Mouse (Mus musculus): ENCODE results near the gene Tmod1. TPM values are rescaled to one million over a fixed set of nuclear protein-coding genes. Genes with fewer than 3 reads are reported as not detected.

The Tmod1 gene
- total RNA-seq, 2 experiments from 2014 or later = 45.5 to 49.1 TPM

DNA sequence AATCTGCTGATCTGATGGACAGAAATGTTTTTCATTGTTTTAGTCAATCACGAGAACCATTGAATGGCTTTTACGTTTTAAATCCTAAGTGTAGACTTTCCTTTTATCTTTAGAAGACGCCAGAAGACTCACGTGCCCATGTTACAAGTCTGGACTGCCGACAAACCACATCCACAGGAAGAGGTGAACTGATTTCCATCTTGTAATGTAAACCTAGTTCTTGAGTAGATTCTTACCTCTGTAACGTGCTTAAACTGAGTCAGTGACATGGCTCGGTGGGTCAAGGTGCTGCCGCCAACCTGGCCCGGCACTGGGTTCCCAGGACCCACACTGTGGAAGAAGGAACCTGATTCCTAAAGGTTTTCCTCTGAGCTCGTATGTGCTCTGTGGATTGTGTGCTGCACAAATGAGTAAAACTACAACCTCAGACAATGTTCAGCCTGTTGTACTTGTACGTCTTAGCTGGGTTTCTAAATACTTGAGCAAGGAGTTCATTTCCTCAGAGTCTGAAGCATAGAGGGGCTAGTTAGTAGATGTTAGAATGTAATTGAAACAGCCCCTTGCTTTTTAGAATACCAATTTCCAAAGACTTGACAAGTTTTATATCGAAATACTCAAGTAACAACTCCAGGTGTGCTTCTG is 113.3 kb downstream of the Tmod1 start:
- intact Hi-C loops (cut with DNase I) = no loop called here
- H3K27ac ChIP-seq = no peak overlapping the region
- no peak for TF ChIP-seq CTCF (IDR thresholded peaks at IDR 0.05)
- H3K4me3 ChIP-seq = no peak overlapping the region
- no peak for DNase-seq (ENCODE audit: extremely low spot score in 1 of 2, low spot score in 2 of 2)

- no peak for TF ChIP-seq CTCF (IDR thresholded peaks at IDR 0.05)
- no peak for DNase-seq (ENCODE audit: extremely low spot score in 1 of 2, low spot score in 2 of 2)
- no peak overlapping the region for H3K27ac ChIP-seq
- intact Hi-C loops (cut with DNase I) = no loop called here
- no peak overlapping the region for H3K4me3 ChIP-seq
Observed at GRCm38 (mm10) chr4:46164027-46164426, 125.3 kb downstream of the Tmod1 start.

Other genes starting within 250 kb of the Tmod1 start
- gene Aldh1b1, start 239.9 kb upstream of the Tmod1 start, total RNA-seq (2021) = 1 to 10 TPM; 4.9 to 5.2 TPM
- gene Igfbpl1, start 212.0 kb upstream of the Tmod1 start, total RNA-seq (2021) = under 1 TPM; 0.18 to 0.89 TPM
- not detected for gene Stra6l, start 190.3 kb upstream of the Tmod1 start, total RNA-seq (2021)
- under 1 TPM in 1 of 2 experiments, not detected in 1; 0.09 TPM for gene Ccdc180, start 148.6 kb upstream of the Tmod1 start, total RNA-seq (2021)
- 10 to 100 TPM; 26.5 to 31.5 TPM for gene Tdrd7, start 73.6 kb upstream of the Tmod1 start, total RNA-seq (2021)
- gene Ncbp1, start 99.7 kb downstream of the Tmod1 start, total RNA-seq (2021) = 10 to 100 TPM; 47.4 to 49.5 TPM
- gene Tstd2, start 99.8 kb downstream of the Tmod1 start, total RNA-seq (2021) = 10 to 100 TPM; 17.8 to 18.6 TPM
- gene Xpa, start 157.4 kb downstream of the Tmod1 start, total RNA-seq (2021) = 10 to 100 TPM; 11.9 to 13.5 TPM

All from left cerebral cortex, adult 2 months (tissue).